Mouse (Mus musculus) frontal cortex, adult 2 months (tissue): Measurements from ENCODE around the gene Zfp53. TPM values are rescaled to one million over a fixed set of nuclear protein-coding genes. Genes with fewer than 3 reads are reported as not detected.
A peak's percentile ranks its signal among the peaks of the same experiment; 100 is the strongest.
"Not testable (repeated sequence)": the region's sequence is repeated elsewhere in the genome, so short reads cannot be mapped to it uniquely, and the experiment has no call there.

Experiments used
- DNase-seq, 2 experiments: peaks; one replicate each; pipeline ENCODE4 v3.0.0; 2022; ENCODE audit warnings: low spot score in 1 of 2; ENCODE audit errors: extremely low spot score in 1 of 2
- polyA plus RNA-seq: library from polyadenylated mRNA; depleted of rRNA; stranded (reverse); fragments of >200 nt; gene quantifications from 2 replicates; pipeline ENCODE4 v1.2.3, GENCODE M21; 2012; rRNA removed

Zfp53 gene
- polyA plus RNA-seq, result 2.9 and 3.5 TPM in 2 replicates

- peak; percentile 72 to 86 for DNase-seq
Measured at GRCm38 (mm10) chr17:21488760-21489499, at the start of gene Zfp53. TSS of gene Zfp53 (plus strand) at chr17:21488998.

GRCm38 (mm10) chr17:21449669-21450068, 39.1 kb upstream of the Zfp53 start:
- peak; percentile 55 to 94 for DNase-seq

- DNase-seq, result peak; percentile 77 to 85
Measured at GRCm38 (mm10) chr17:21450138-21450704, 38.6 kb upstream of the Zfp53 start, which contains the start of gene Zfp51. TSS of gene Zfp51 (plus strand) at chr17:21450374.

- no peak for DNase-seq
Measured at GRCm38 (mm10) chr17:21463550-21463949, 25.2 kb upstream of the Zfp53 start.

GRCm38 (mm10) chr17:21472032-21472652, 16.7 kb upstream of the Zfp53 start:
- no peak for DNase-seq

- DNase-seq, result no peak
Measured at GRCm38 (mm10) chr17:21472653-21473307, 16.0 kb upstream of the Zfp53 start.

GRCm38 (mm10) chr17:21473362-21474190, 15.2 kb upstream of the Zfp53 start:
- no peak for DNase-seq

- DNase-seq, result not testable (repeated sequence)
Measured at GRCm38 (mm10) chr17:21474729-21475128, 14.1 kb upstream of the Zfp53 start.

GRCm38 (mm10) chr17:21475290-21475689, 13.5 kb upstream of the Zfp53 start:
- DNase-seq, result not testable (repeated sequence)

GRCm38 (mm10) chr17:21476351-21476750, 12.4 kb upstream of the Zfp53 start:
- DNase-seq, result not testable (repeated sequence)

GRCm38 (mm10) chr17:21478103-21478777, 10.6 kb upstream of the Zfp53 start:
- not testable (repeated sequence) for DNase-seq

GRCm38 (mm10) chr17:21489500-21490001, 753 bp downstream of the Zfp53 start:
- no peak for DNase-seq

- no peak for DNase-seq
Measured at GRCm38 (mm10) chr17:21501365-21501764, 12.6 kb downstream of the Zfp53 start.

GRCm38 (mm10) chr17:21504524-21504923, 15.7 kb downstream of the Zfp53 start:
- DNase-seq, result no peak

- peak in 1 of 2 experiments; percentile 36 for DNase-seq
Measured at GRCm38 (mm10) chr17:21506258-21506657, 17.5 kb downstream of the Zfp53 start.

- DNase-seq, result no peak
Measured at GRCm38 (mm10) chr17:21509756-21510155, 21.0 kb downstream of the Zfp53 start.

- DNase-seq, result peak; percentile 52 to 89
Measured at GRCm38 (mm10) chr17:21515403-21516105, 26.8 kb downstream of the Zfp53 start.

GRCm38 (mm10) chr17:21516201-21517129, 27.7 kb downstream of the Zfp53 start:
- peak in 1 of 2 experiments; percentile 68 for DNase-seq
